9 mouse cellular contexts compared by ENCODE assay signal in the genomic region with DNA sequence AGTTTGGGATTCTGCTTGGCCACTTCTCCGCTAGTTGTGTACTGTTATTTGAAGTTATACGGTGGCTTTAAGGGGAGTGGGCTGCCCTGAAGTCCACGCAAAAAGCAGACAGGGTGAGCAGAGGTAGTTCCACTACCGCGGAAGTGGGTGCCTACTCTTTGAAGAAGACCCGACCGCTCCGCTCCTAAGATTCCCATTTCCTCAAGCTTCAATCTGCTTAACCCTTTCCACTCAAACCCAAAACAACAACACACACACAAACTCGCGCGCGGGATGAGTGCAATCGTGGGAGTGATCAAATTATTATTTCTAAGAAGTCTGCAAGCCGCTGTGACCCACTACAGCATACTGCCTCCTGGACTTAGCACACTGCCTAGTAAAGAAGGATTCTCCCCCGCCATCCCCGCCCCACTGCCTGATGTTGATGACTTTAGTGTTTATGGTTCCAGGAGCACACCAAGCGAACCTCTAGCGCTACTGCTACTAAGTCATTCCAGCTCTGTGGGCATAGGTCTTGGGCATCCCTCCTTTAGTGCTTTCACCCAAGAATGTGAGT. TPM values are rescaled to one million over a fixed set of nuclear protein-coding genes. Genes with fewer than 3 reads are reported as not detected.
A peak's percentile ranks its signal among the peaks of the same experiment; 100 is the strongest.
DNase-seq lines count a peak whose midpoint lies in the region; ATAC-seq lines count a peak whose summit lies in the region.
"Had no signal": no experiment of that assay in that cellular context is flagged by ENCODE, and none has a peak within 500 bp of the region (broad histone marks: within the 10 kb centered on the region; RNA-seq: fewer than 3 reads in every experiment).

No protein-coding gene starts in this region.

- H3K27ac ChIP-seq in heart, embryonic 13.5 days (replicated peaks): no peak overlapping the region
- no peak overlapping the region for H3K27ac ChIP-seq in forebrain, embryonic 13.5 days
- H3K27ac ChIP-seq in midbrain, embryonic 11.5 days (ENCODE audit: low read depth, low read length): no peak overlapping the region

- H3K4me3 ChIP-seq in heart, embryonic 13.5 days: peak overlapping the region; percentile 73
- H3K4me3 ChIP-seq in forebrain, embryonic 13.5 days: peak overlapping the region; percentile 71
- H3K4me3 ChIP-seq in midbrain, embryonic 11.5 days (ENCODE audit: low read depth, low read length): peak overlapping the region; percentile 56

- H3K27me3 ChIP-seq in heart, embryonic 13.5 days (replicated peaks): peaks cover 47% of the 10 kb centered on the region
- peaks cover 19% of the 10 kb centered on the region for H3K27me3 ChIP-seq in forebrain, embryonic 13.5 days
- peaks cover 14% of the 10 kb centered on the region for H3K27me3 ChIP-seq in midbrain, embryonic 11.5 days (ENCODE audit: control insufficient read depth, insufficient read depth, low read length)

- H3K4me1 ChIP-seq in heart, embryonic 13.5 days: peaks cover 15% of the 10 kb centered on the region
- H3K4me1 ChIP-seq in forebrain, embryonic 13.5 days: peaks cover 22% of the 10 kb centered on the region
- peaks cover 3% of the 10 kb centered on the region; the same call in 1 of the 2 replicates for H3K4me1 ChIP-seq in midbrain, embryonic 11.5 days (ENCODE audit: control insufficient read depth, insufficient read depth, low read length)

- peak overlapping the region; percentile 99 for H3K4me2 ChIP-seq in heart, embryonic 13.5 days
- H3K4me2 ChIP-seq in forebrain, embryonic 13.5 days: peak overlapping the region; percentile 99
- peak overlapping the region; percentile 97 for H3K4me2 ChIP-seq in midbrain, embryonic 11.5 days

- 2% methylated on average over 18 of the region's 18 CpGs for WGBS in heart, embryonic 13.5 days
- under 1% methylated on average over 18 of the region's 18 CpGs for WGBS in forebrain, embryonic 13.5 days
- WGBS in midbrain, embryonic 11.5 days: 2% methylated on average over 18 of the region's 18 CpGs

- peak overlapping the region; percentile 70 for H3K9ac ChIP-seq in heart, embryonic 13.5 days
- peak overlapping the region; percentile 70 for H3K9ac ChIP-seq in forebrain, embryonic 13.5 days
- H3K9ac ChIP-seq in midbrain, embryonic 11.5 days (ENCODE audit: low read length): peak overlapping the region; percentile 39; the same call in 1 of the 2 replicates

- ATAC-seq in heart, embryonic 13.5 days (ENCODE audit: extremely low read depth, insufficient number of reproducible peaks, low FRiP score, low TSS enrichment): no peak
- no peak for ATAC-seq in forebrain, embryonic 13.5 days
- ATAC-seq in midbrain, embryonic 11.5 days (ENCODE audit: low FRiP score): no peak

- no peaks in the 10 kb centered on the region for H3K36me3 ChIP-seq in heart, embryonic 13.5 days
- no peaks in the 10 kb centered on the region for H3K36me3 ChIP-seq in forebrain, embryonic 13.5 days (ENCODE audit: poor library complexity, severe bottlenecking)
- H3K36me3 ChIP-seq in midbrain, embryonic 11.5 days (ENCODE audit: control insufficient read depth, insufficient read depth, low read length): no peaks in the 10 kb centered on the region

- H3K9me3 ChIP-seq in heart, embryonic 13.5 days: no peaks in the 10 kb centered on the region
- no peaks in the 10 kb centered on the region for H3K9me3 ChIP-seq in forebrain, embryonic 13.5 days (replicated peaks)
- H3K9me3 ChIP-seq in midbrain, embryonic 11.5 days (ENCODE audit: control insufficient read depth, low read length): no peaks in the 10 kb centered on the region

- intact Hi-C loops in heart, postnatal 36 days (cut with DNase I): no loop called here

- no peak for DNase-seq in heart, postnatal 36 days
- DNase-seq in R1 (ENCODE audit: low read depth, low spot score): peak; percentile 28
- peak; percentile 91 for DNase-seq in midbrain, embryonic 11.5 days (ENCODE audit: low spot score, missing footprints)
- DNase-seq in layer of hippocampus, adult 8-10 months (ENCODE audit: low spot score in 2 of 2): no peak
- no peak for DNase-seq in adrenal gland, adult (ENCODE audit: inconsistent age in 2 of 2, low spot score in 1 of 2)
- DNase-seq in urinary bladder, adult 18-20 months (ENCODE audit: low spot score in 2 of 2): no peak

RNA-seq across cellular contexts. Expression of a gene that starts 1.5 kb away (rescaled TPM):
- polyA plus RNA-seq in heart, embryonic 13.5 days (2015; fragmentation: Nextera tagmentation; extraction: Ambion mirVana): 0.18 and 0.41 TPM in 2 replicates
- total RNA-seq in heart, postnatal 36 days (2021): 1 to 10 TPM; 2.4 to 3.3 TPM
- 3.1 and 4.6 TPM in 2 replicates for polyA plus RNA-seq in forebrain, embryonic 13.5 days (2015; fragmentation: Nextera tagmentation; extraction: Ambion mirVana)
- 2.2 and 2.6 TPM in 2 replicates for polyA plus RNA-seq in midbrain, embryonic 11.5 days (2014; fragmentation: Nextera tagmentation; extraction: Ambion mirVana)
- total RNA-seq in layer of hippocampus, adult 8-10 months (2022): 1 to 10 TPM; 1.3 to 2.3 (median 1.8) TPM
- polyA plus RNA-seq: spleen, adult 2 months had no signal

Comparison
In these comparisons a context has a peak if more than half of its experiments do, and no peak if none do; other contexts are left out.
1. DNase-seq: peak in R1 (single experiment) and midbrain, embryonic 11.5 days (single experiment); none in heart, postnatal 36 days (0 of 2), layer of hippocampus, adult 8-10 months (0 of 2), adrenal gland, adult (0 of 2) and urinary bladder, adult 18-20 months (0 of 2).
2. Peak in every context shown above with its lines, with median percentiles within 50 percentile points of each other: H3K4me2 ChIP-seq, H3K4me3 ChIP-seq and H3K9ac ChIP-seq.